Mouse (Mus musculus) forebrain, embryonic 12.5 days (tissue): ENCODE data around the gene Vstm2l. TPM values are rescaled to one million over a fixed set of nuclear protein-coding genes. Genes with fewer than 3 reads are reported as not detected.

Experiments
- ATAC-seq: fragments of 200-750 bp; cut with Nextera tagmentation; 2 replicates; pipeline ENCODE4 v1.8.0; 2017; ENCODE audit warnings: moderate TSS enrichment; ENCODE audit not compliant: low FRiP score
- H3K27ac ChIP-seq: fragments of 300-500 bp; sonication (generic); 2 replicates; pipeline ENCODE4 v1.5.1; 2016; ENCODE audit warnings: mild to moderate bottlenecking
- H3K27me3 ChIP-seq: fragments of 300-500 bp; sonication (generic); 2 replicates; pipeline ENCODE4 v1.6.1; 2016; ENCODE audit warnings: mild to moderate bottlenecking
- H3K36me3 ChIP-seq: fragments of 300-500 bp; sonication (generic); replicated peaks from 2 replicates; pipeline ENCODE4 v1.6.1; 2016; ENCODE audit warnings: mild to moderate bottlenecking
- H3K4me1 ChIP-seq: fragments of 300-500 bp; sonication (generic); 2 replicates; pipeline ENCODE4 v1.6.1; 2016
- H3K4me2 ChIP-seq: fragments of 300-500 bp; sonication (generic); 2 replicates; pipeline ENCODE4 v1.6.1; 2016; ENCODE audit warnings: mild to moderate bottlenecking, moderate library complexity
- H3K4me3 ChIP-seq: fragments of 300-500 bp; sonication (generic); replicated peaks from 2 replicates; pipeline ENCODE4 v1.5.1; 2016; ENCODE audit warnings: mild to moderate bottlenecking
- H3K9ac ChIP-seq: fragments of 300-500 bp; sonication (generic); 2 replicates; pipeline ENCODE4 v1.6.1; 2016; ENCODE audit warnings: mild to moderate bottlenecking
- H3K9me3 ChIP-seq: fragments of 300-500 bp; sonication (generic); 2 replicates; pipeline ENCODE4 v1.6.1; 2016
- WGBS: fragments of 180-500 bp; shearing (Covaris S2); methylation state at CpG from one replicate; pipeline ENCODE4 v1.1.7; 2016; 5-methylcytosine and 5-hydroxymethylcytosine counted together
- polyA plus RNA-seq: library from polyadenylated mRNA; unstranded; fragments of >200 nt; fragmentation: Nextera tagmentation; extraction: Ambion mirVana; gene quantifications from 2 replicates; pipeline ENCODE4 v1.2.1, GENCODE M21; 2016

The Vstm2l gene
- polyA plus RNA-seq, 1 experiment from 2014 or later = 3.5 TPM

- Histone ChIP-seq H3K4me2 (no peak overlapping the region), H3K4me3 (no peak overlapping the region), H3K36me3 (no peaks in the 10 kb centered on the region), H3K9ac (no peak overlapping the region), H3K4me1 (peaks cover 10% of the 10 kb centered on the region), H3K9me3 (no peaks in the 10 kb centered on the region), H3K27ac (no peak overlapping the region), H3K27me3 (peaks cover 20% of the 10 kb centered on the region)
- no peak for ATAC-seq
- 80% methylated on average over 11 of the region's 11 CpGs for WGBS
Observed at GRCm38 (mm10) chr2:157935444-157936171, 21.2 kb downstream of the Vstm2l start.

GRCm38 (mm10) chr2:157936676-157937075 is 22.2 kb downstream of the Vstm2l start:
- ATAC-seq = no peak
- Histone ChIP-seq H3K36me3 (no peaks in the 10 kb centered on the region), H3K27me3 (peaks cover 31% of the 10 kb centered on the region), H3K4me3 (no peak overlapping the region), H3K9me3 (no peaks in the 10 kb centered on the region), H3K4me2 (no peak overlapping the region), H3K9ac (no peak overlapping the region), H3K4me1 (peaks cover 21% of the 10 kb centered on the region), H3K27ac (no peak overlapping the region)
- WGBS = 78% methylated on average over 4 of the region's 4 CpGs

- Histone ChIP-seq H3K4me2 (peak overlapping the region; percentile 38), H3K4me3 (no peak overlapping the region), H3K27me3 (peaks cover 41% of the 10 kb centered on the region), H3K36me3 (no peaks in the 10 kb centered on the region), H3K27ac (0 out of 2 replicates have a peak overlapping the region, but pooled peaks have one; percentile 25), H3K9ac (no peak overlapping the region), H3K9me3 (no peaks in the 10 kb centered on the region), H3K4me1 (peaks cover 30% of the 10 kb centered on the region)
- ATAC-seq = no peak
- 7% methylated on average over 18 of the region's 18 CpGs for WGBS
Observed at GRCm38 (mm10) chr2:157940586-157941185, 26.2 kb downstream of the Vstm2l start.

GRCm38 (mm10) chr2:157943514-157944155 is 29.2 kb downstream of the Vstm2l start:
- H3K27me3 ChIP-seq = peaks cover 41% of the 10 kb centered on the region
- peak; percentile 81 for ATAC-seq
- WGBS = 1% methylated on average over 42 of the region's 47 CpGs
- no peaks in the 10 kb centered on the region for H3K9me3 ChIP-seq
- H3K9ac ChIP-seq = peak overlapping the region; percentile 76
- H3K27ac ChIP-seq = 0 out of 2 replicates have a peak overlapping the region, but pooled peaks have one; percentile 36
- H3K36me3 ChIP-seq = no peaks in the 10 kb centered on the region
- peak overlapping the region; percentile 52 for H3K4me3 ChIP-seq
- peak overlapping the region; percentile 90 for H3K4me2 ChIP-seq
- H3K4me1 ChIP-seq = peaks cover 30% of the 10 kb centered on the region

GRCm38 (mm10) chr2:157944156-157944893 is 29.9 kb downstream of the Vstm2l start:
- Histone ChIP-seq H3K4me3 (peak overlapping the region; percentile 52), H3K4me2 (peak overlapping the region; percentile 90), H3K27ac (0 out of 2 replicates have a peak overlapping the region, but pooled peaks have one; percentile 36), H3K27me3 (peaks cover 34% of the 10 kb centered on the region), H3K36me3 (no peaks in the 10 kb centered on the region), H3K4me1 (peaks cover 33% of the 10 kb centered on the region), H3K9ac (peak overlapping the region; percentile 76), H3K9me3 (no peaks in the 10 kb centered on the region)
- 10% methylated on average over 37 of the region's 37 CpGs for WGBS
- ATAC-seq = 0 out of 2 replicates have a peak, but pooled peaks have one; percentile 37

- peaks cover 20% of the 10 kb centered on the region for H3K4me1 ChIP-seq
- 73% methylated on average over 5 of the region's 5 CpGs for WGBS
- no peak overlapping the region for H3K4me2 ChIP-seq
- H3K36me3 ChIP-seq = no peaks in the 10 kb centered on the region
- H3K27me3 ChIP-seq = no peaks in the 10 kb centered on the region
- no peak overlapping the region for H3K4me3 ChIP-seq
- H3K9me3 ChIP-seq = no peaks in the 10 kb centered on the region
- H3K27ac ChIP-seq = no peak overlapping the region
- H3K9ac ChIP-seq = no peak overlapping the region
- ATAC-seq = no peak
Observed at GRCm38 (mm10) chr2:157953978-157954377, 39.5 kb downstream of the Vstm2l start.

GRCm38 (mm10) chr2:157957707-157958108 is 43.3 kb downstream of the Vstm2l start:
- no peak overlapping the region for H3K9ac ChIP-seq
- no peaks in the 10 kb centered on the region for H3K36me3 ChIP-seq
- no peak overlapping the region for H3K4me2 ChIP-seq
- no peaks in the 10 kb centered on the region for H3K27me3 ChIP-seq
- peaks cover 17% of the 10 kb centered on the region for H3K4me1 ChIP-seq
- peak; percentile 36; the same call in 1 of the 2 replicates for ATAC-seq
- no peak overlapping the region for H3K27ac ChIP-seq
- whole genome bisulfite sequencing = 10% methylated on average over 2 of the region's 2 CpGs
- no peaks in the 10 kb centered on the region for H3K9me3 ChIP-seq
- no peak overlapping the region for H3K4me3 ChIP-seq

- Histone ChIP-seq H3K4me1 (0 out of 2 replicates have a peak, but pooled peaks cover 6% of the 10 kb centered on the region), H3K36me3 (no peaks in the 10 kb centered on the region), H3K4me3 (no peak overlapping the region), H3K9me3 (no peaks in the 10 kb centered on the region), H3K27ac (no peak overlapping the region), H3K4me2 (no peak overlapping the region), H3K27me3 (peaks cover 50% of the 10 kb centered on the region), H3K9ac (no peak overlapping the region)
- ATAC-seq = no peak
- WGBS = 29% methylated on average over 3 of the region's 3 CpGs
Observed at GRCm38 (mm10) chr2:157967856-157968255, 53.4 kb downstream of the Vstm2l start.

- Histone ChIP-seq H3K9me3 (no peaks in the 10 kb centered on the region), H3K36me3 (no peaks in the 10 kb centered on the region), H3K27ac (no peak overlapping the region), H3K27me3 (peaks cover 47% of the 10 kb centered on the region), H3K4me1 (peaks cover 16% of the 10 kb centered on the region), H3K9ac (no peak overlapping the region), H3K4me2 (no peak overlapping the region), H3K4me3 (no peak overlapping the region)
- WGBS = 52% methylated on average over 6 of the region's 6 CpGs
- ATAC-seq = no peak
Observed at GRCm38 (mm10) chr2:157970124-157970523, 55.7 kb downstream of the Vstm2l start.

GRCm38 (mm10) chr2:157970669-157971068 is 56.2 kb downstream of the Vstm2l start:
- H3K4me2 ChIP-seq = no peak overlapping the region
- H3K4me1 ChIP-seq = peaks cover 22% of the 10 kb centered on the region
- H3K9ac ChIP-seq = no peak overlapping the region
- H3K27ac ChIP-seq = no peak overlapping the region
- 4% methylated on average over 3 of the region's 3 CpGs for WGBS
- H3K36me3 ChIP-seq = no peaks in the 10 kb centered on the region
- no peak overlapping the region for H3K4me3 ChIP-seq
- no peaks in the 10 kb centered on the region for H3K9me3 ChIP-seq
- ATAC-seq = no peak
- peaks cover 43% of the 10 kb centered on the region for H3K27me3 ChIP-seq

GRCm38 (mm10) chr2:157974604-157975501 is 60.4 kb downstream of the Vstm2l start:
- no peaks in the 10 kb centered on the region for H3K9me3 ChIP-seq
- peak overlapping the region; percentile 46 for H3K4me2 ChIP-seq
- peak; percentile 69; the same call in 1 of the 2 replicates for ATAC-seq
- H3K9ac ChIP-seq = 0 out of 2 replicates have a peak overlapping the region, but pooled peaks have one; percentile 9
- peak overlapping the region; percentile 77 for H3K27ac ChIP-seq
- no peaks in the 10 kb centered on the region for H3K36me3 ChIP-seq
- peaks cover 34% of the 10 kb centered on the region for H3K27me3 ChIP-seq
- peaks cover 25% of the 10 kb centered on the region for H3K4me1 ChIP-seq
- H3K4me3 ChIP-seq = peak overlapping the region; percentile 15; the same call in 1 of the 2 replicates
- WGBS = 2% methylated on average over 23 of the region's 23 CpGs
